Mouse (Mus musculus) urinary bladder, postnatal 0 days (tissue): ENCODE measurements around the gene Tmem94. TPM values are rescaled to one million over a fixed set of nuclear protein-coding genes. Genes with fewer than 3 reads are reported as not detected.

Experiments used
- microRNA-seq: library from miRNA; unstranded; fragments of <30 nt; microRNA quantifications from one replicate; pipeline ENCODE4, GENCODE M21; 2016
- polyA plus RNA-seq: library from polyadenylated mRNA; unstranded; fragments of >200 nt; fragmentation: Nextera tagmentation; extraction: Ambion mirVana; gene quantifications from 2 replicates; pipeline ENCODE4 v1.2.1, GENCODE M21; 2015

Tmem94 gene
- polyA plus RNA-seq, result 8.6 and 9.0 TPM in 2 replicates

DNA sequence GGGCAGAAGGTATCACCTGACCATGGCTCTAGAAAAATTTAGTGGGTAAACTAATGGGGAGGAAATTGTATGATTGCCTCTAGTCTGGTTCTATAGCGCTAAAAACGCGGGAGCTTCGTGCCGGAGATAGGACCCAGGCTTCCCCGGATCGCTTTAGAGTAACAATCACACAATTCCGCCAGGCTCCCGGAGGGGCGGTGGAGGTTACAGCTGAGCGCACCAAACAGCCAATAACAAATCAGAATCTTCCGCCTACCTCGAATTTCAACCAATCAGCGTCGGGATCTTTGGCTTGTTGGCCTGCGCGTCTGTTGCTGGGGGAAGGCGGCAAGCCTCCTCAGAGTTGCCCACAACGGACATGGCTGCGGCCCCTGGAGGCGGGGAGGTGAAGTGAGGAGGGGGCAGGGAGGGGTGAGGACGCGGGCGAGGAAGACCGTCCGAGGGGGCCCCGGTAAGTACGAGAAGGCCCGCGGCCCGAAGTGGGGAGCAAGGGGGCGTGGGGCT is at the start of gene Tmem94:
Tmem94 (plus strand) TSS at position 331 of the 504 bp plus-strand sequence.

DNA sequence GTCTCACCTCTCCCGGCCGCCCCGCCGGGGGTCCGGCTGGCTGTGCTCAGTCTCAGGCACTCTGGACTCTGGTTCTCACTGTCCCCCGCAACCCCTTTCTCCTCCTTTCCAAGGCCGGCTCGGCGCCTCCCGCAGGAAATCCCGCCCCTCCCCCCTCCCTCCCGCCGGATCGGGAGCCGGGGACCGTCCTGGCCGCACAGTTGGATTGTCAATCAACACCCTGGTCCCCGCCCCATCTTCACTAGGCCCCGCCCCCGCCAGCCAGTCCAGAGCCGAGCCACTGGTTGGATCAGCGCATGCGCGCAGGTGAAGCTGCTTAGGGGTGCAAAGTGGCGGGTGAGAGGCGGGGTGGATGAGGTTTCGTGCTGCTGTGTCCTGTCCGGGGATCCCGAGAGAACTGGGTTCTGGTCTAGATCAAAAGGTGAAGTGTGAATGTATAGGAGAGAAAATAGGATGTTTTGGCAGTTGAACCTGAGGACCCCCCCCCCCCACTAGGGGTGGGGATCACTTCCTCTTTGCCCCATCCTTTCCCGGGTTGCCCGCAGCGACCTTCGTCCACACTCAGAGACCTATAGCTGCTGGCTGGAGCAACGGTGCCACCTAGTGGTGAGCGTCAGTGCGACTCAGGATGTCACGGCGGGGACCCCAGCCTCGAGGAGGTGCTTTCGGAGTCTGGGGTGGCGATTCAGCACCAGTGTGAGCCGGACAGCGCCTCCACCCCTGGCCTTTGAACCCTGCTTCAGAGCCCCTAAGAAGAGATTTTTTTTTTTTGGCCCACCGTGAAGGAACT is 48.5 kb downstream of the Tmem94 start, which contains the start of gene Caskin2:
Caskin2 (minus strand) TSS at position 133 of the 790 bp plus-strand sequence.

DNA sequence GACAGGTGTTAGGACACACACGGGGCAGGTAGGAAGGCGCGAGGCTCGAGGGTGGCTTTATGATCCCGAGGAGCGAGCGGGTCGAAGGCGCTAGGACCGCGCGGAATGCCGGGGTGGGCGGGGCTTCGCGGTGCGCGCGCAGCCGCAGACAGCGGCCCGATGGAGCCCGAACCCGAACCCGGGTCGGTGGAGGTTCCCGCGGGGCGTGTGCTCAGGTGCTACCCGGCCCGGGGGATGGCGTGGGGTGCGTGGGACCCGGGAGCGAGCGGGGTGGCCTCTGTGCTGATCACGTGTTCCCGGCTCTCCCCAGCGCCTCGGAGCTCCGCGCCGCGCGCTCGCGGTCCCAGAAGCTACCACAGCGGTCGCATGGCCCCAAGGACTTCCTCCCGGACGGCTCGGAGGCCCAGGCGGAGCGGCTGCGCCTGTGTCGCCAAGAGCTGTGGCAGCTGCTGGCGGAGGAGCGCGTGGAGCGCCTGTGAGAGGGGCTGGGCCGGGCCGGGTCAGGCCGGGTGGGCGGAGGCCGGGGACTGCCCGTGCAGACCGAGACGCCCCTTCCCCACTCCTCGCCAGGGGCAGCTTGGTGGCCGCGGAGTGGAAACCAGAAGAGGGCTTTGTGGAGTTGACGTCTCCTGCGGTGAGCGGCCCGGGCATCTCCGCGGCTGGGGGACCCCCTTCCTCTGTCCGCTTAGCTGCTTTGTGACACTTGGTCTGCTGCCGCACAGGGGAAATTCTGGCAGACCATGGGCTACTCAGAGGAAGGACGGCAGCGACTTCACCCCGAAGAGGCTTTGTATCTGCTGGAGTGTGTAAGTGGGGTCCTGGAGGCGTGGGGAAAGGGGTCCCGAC is 49.6 kb downstream of the Tmem94 start, which contains the start of gene Tsen54:
Tsen54 (plus strand) TSS at position 120 of the 846 bp plus-strand sequence.

DNA sequence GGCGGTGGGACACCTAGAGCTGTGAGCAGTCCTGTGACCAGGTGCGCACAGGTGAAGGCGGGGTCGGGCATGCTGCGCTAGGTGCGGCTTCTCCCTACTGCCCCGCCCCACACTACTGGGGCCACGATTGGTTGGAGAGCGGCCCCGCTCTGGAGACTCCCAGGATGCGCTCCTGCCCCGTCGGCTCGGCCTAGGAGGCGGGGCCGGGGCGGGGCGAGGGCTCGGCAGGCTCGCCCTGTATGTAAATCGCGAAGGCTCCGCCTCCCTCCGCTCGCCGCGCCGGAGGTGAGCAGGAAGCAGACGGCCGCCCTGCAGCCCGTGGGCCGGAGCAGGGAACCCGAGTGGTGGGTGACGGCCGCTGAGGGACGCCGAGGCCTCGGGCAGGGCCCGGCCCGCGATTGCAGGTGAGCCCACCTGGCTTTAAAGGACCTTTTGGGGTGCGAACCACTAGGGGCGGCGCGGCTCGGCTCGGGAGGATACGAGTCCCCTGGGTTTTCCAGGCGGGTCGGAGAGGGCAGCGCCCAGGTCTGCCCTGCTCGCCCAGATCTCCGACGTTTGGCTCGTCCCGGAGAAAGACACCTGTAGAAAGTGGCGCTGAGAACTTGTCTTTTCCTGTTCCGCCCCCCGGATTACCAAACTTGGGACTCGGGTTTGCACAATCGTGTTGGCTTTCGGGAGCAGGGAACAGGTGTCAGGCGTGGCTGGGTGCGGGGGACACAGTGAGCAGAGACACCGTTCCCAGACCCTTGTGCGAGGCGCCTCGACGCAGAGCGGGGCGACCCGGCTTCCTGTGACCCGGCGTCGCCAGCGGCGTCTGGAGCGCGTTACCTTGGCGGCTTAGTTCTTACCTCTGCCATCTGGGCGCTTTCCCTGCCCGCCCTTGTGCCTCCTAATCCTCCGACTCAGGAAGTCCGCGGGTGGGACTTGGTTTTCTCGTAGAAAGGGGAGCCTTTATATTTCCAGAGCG is 58.8 kb downstream of the Tmem94 start, which contains the start of gene Llgl2:
Llgl2 (plus strand) TSS at position 276 of the 967 bp plus-strand sequence.

Small RNA genes within 50 kb of the gene (microRNA-seq; reads per million reads assigned to microRNA genes)
- gene Mir5621, result not detected

Other genes with a start within 250 kb of the Tmem94 start
- 464 and 528 TPM in 2 replicates for gene Sumo2, start 229.2 kb upstream of the Tmem94 start, polyA plus RNA-seq
- 56.7 and 60.6 TPM in 2 replicates for gene Nup85, start 201.0 kb upstream of the Tmem94 start, polyA plus RNA-seq
- 47.1 and 54.7 TPM in 2 replicates for gene Mrps7, start 161.5 kb upstream of the Tmem94 start, polyA plus RNA-seq
- 8.4 TPM in 2 replicates for gene Gga3, start 161.4 kb upstream of the Tmem94 start, polyA plus RNA-seq
- 39.6 and 43.5 TPM in 2 replicates for gene Mif4gd, start 152.5 kb upstream of the Tmem94 start, polyA plus RNA-seq
- 11.5 and 13.6 TPM in 2 replicates for gene Slc25a19, start 137.1 kb upstream of the Tmem94 start, polyA plus RNA-seq
- gene Grb2, start 56.8 kb upstream of the Tmem94 start, polyA plus RNA-seq, result 51.7 and 54.6 TPM in 2 replicates
- 7.9 and 8.2 TPM in 2 replicates for gene Caskin2, start 48.2 kb downstream of the Tmem94 start, polyA plus RNA-seq
- 16.5 and 18.5 TPM in 2 replicates for gene Tsen54, start 49.3 kb downstream of the Tmem94 start, polyA plus RNA-seq
- 21.2 and 21.8 TPM in 2 replicates for gene Llgl2, start 58.6 kb downstream of the Tmem94 start, polyA plus RNA-seq
- gene Myo15b, start 93.0 kb downstream of the Tmem94 start, polyA plus RNA-seq, result 0.22 and 0.26 TPM in 2 replicates
- gene Smim5, start 134.5 kb downstream of the Tmem94 start, polyA plus RNA-seq, result 3.9 and 6.6 TPM in 2 replicates
- gene Smim6, start 146.6 kb downstream of the Tmem94 start, polyA plus RNA-seq, result 2.8 and 3.7 TPM in 2 replicates
- 22.6 and 24.7 TPM in 2 replicates for gene Sap30bp, start 167.8 kb downstream of the Tmem94 start, polyA plus RNA-seq
- 8.5 and 8.6 TPM in 2 replicates for gene Recql5, start 168.0 kb downstream of the Tmem94 start, polyA plus RNA-seq
- gene Itgb4, start 209.3 kb downstream of the Tmem94 start, polyA plus RNA-seq, result 13.1 TPM in 2 replicates
- gene Galk1, start 247.3 kb downstream of the Tmem94 start, polyA plus RNA-seq, result 119 and 133 TPM in 2 replicates